Comparison of ENCODE assay signal across 8 mouse cellular contexts in the genomic region with DNA sequence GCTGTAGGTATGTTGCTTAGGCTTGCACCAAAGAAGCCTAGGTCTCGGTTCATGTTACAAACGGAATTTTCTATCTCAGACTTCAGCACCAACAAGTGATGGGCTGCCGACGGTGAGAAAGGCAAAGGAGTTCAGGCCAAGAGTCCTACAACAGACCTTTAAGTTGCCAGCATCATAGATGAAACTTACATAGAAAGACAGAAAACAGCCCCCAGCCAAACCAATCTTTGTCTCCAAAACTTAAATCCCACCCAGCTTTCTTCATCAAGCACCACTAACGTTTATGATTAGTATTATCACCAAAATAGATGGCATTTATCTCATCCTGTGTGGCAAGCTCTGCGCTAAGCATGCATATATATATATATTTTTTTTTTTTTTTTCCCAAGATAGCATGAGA. TPM values are rescaled to one million over a fixed set of nuclear protein-coding genes. Genes with fewer than 3 reads are reported as not detected.
A peak's percentile ranks its signal among the peaks of the same experiment; 100 is the strongest.
DNase-seq lines count a peak whose midpoint lies in the region; ATAC-seq and TF ChIP-seq lines count a peak whose summit lies in the region.

No protein-coding gene starts in this region.

- H3K36me3 ChIP-seq in lung, embryonic 15.5 days = no peaks in the 10 kb centered on the region
- H3K36me3 ChIP-seq in embryonic facial prominence, embryonic 14.5 days (ENCODE audit: control insufficient read depth, insufficient read depth, low read length) = no peaks in the 10 kb centered on the region
- H3K36me3 ChIP-seq in intestine, postnatal 0 days (ENCODE audit: control insufficient read depth, insufficient read depth) = no peaks in the 10 kb centered on the region

- H3K9ac ChIP-seq in lung, embryonic 15.5 days = peak overlapping the region; percentile 93
- H3K9ac ChIP-seq in embryonic facial prominence, embryonic 14.5 days (ENCODE audit: low read depth, low read length) = peak overlapping the region; percentile 99
- H3K9ac ChIP-seq in intestine, postnatal 0 days (ENCODE audit: low read depth, low read length) = peak overlapping the region; percentile 99

- ATAC-seq in lung, embryonic 15.5 days (ENCODE audit: borderline replicate concordance, extremely low read depth, low FRiP score, low TSS enrichment) = no peak
- ATAC-seq in embryonic facial prominence, embryonic 14.5 days (ENCODE audit: low read depth) = no peak
- no peak for ATAC-seq in intestine, postnatal 0 days

- H3K9me3 ChIP-seq in lung, embryonic 15.5 days = no peaks in the 10 kb centered on the region
- H3K9me3 ChIP-seq in embryonic facial prominence, embryonic 14.5 days (ENCODE audit: control insufficient read depth, low read length) = no peaks in the 10 kb centered on the region
- no peaks in the 10 kb centered on the region for H3K9me3 ChIP-seq in intestine, postnatal 0 days (ENCODE audit: control insufficient read depth)

- no peak for DNase-seq in lung, adult 18-20 months
- DNase-seq in embryonic facial prominence, embryonic 14.5 days (ENCODE audit: low spot score) = peak; percentile 7
- no peak for DNase-seq in left cerebral cortex, adult 11 months (ENCODE audit: low spot score)
- DNase-seq in left cerebral cortex, adult 18-20 months (ENCODE audit: low spot score in 2 of 2) = no peak
- no peak for DNase-seq in natural killer cell, adult 2 months (ENCODE audit: low spot score in 2 of 2)

- peaks cover 43% of the 10 kb centered on the region for H3K4me1 ChIP-seq in lung, embryonic 15.5 days
- peaks cover 16% of the 10 kb centered on the region for H3K4me1 ChIP-seq in embryonic facial prominence, embryonic 14.5 days (ENCODE audit: control insufficient read depth, insufficient read depth, low read length)
- H3K4me1 ChIP-seq in intestine, postnatal 0 days (replicated peaks; ENCODE audit: control insufficient read depth, insufficient read depth, low read length) = no peaks in the 10 kb centered on the region; the same call in 1 of the 2 replicates
- peaks cover 8% of the 10 kb centered on the region; the same call in 1 of the 2 replicates for H3K4me1 ChIP-seq in olfactory bulb, adult 2 months (ENCODE audit: control insufficient read depth, insufficient read depth, low read length)

- no peak for TF ChIP-seq POLR2A in olfactory bulb, adult 2 months (IDR thresholded peaks at IDR 0.05; ENCODE audit: insufficient read depth, low read depth, low read length)

- TF ChIP-seq CTCF in intestine, postnatal 0 days (IDR thresholded peaks at IDR 0.05; ENCODE audit: low read depth) = no peak
- no peak for TF ChIP-seq CTCF in olfactory bulb, adult 2 months (IDR thresholded peaks at IDR 0.05; ENCODE audit: insufficient read depth, low read depth, low read length)

- H3K4me2 ChIP-seq in lung, embryonic 15.5 days = peak overlapping the region; percentile 69
- peak overlapping the region; percentile 70 for H3K4me2 ChIP-seq in embryonic facial prominence, embryonic 14.5 days (ENCODE audit: low read depth, low read length)
- peak overlapping the region; percentile 85 for H3K4me2 ChIP-seq in intestine, postnatal 0 days (replicated peaks; ENCODE audit: low read depth)

- no peaks in the 10 kb centered on the region for H3K27me3 ChIP-seq in lung, embryonic 15.5 days
- no peaks in the 10 kb centered on the region for H3K27me3 ChIP-seq in embryonic facial prominence, embryonic 14.5 days (replicated peaks; ENCODE audit: control insufficient read depth, insufficient read depth, low read length)
- no peaks in the 10 kb centered on the region for H3K27me3 ChIP-seq in intestine, postnatal 0 days (replicated peaks; ENCODE audit: control insufficient read depth, insufficient read depth, low read length)

- peak overlapping the region; percentile 81 for H3K4me3 ChIP-seq in lung, embryonic 15.5 days
- H3K4me3 ChIP-seq in embryonic facial prominence, embryonic 14.5 days (ENCODE audit: low read depth, low read length) = peak overlapping the region; percentile 96
- H3K4me3 ChIP-seq in intestine, postnatal 0 days (ENCODE audit: low read depth, low read length) = peak overlapping the region; percentile 99
- H3K4me3 ChIP-seq in olfactory bulb, adult 2 months (ENCODE audit: insufficient read depth, low read depth, low read length) = peak overlapping the region; percentile 60

- WGBS in lung, embryonic 15.5 days = 3% methylated on average over 6 of the region's 6 CpGs
- 2% methylated on average over 6 of the region's 6 CpGs for WGBS in embryonic facial prominence, embryonic 14.5 days
- WGBS in intestine, postnatal 0 days = 10% methylated on average over 6 of the region's 6 CpGs
- WGBS in olfactory bulb, adult 2 months = 3% methylated on average over 6 of the region's 6 CpGs

- peak overlapping the region; percentile 83 for H3K27ac ChIP-seq in lung, embryonic 15.5 days
- H3K27ac ChIP-seq in embryonic facial prominence, embryonic 14.5 days (replicated peaks; ENCODE audit: low read depth, low read length) = peak overlapping the region; percentile 97
- 0 out of 2 replicates have a peak overlapping the region, but pooled peaks have one; percentile 90 for H3K27ac ChIP-seq in intestine, postnatal 0 days (ENCODE audit: low read depth, low read length)
- H3K27ac ChIP-seq in olfactory bulb, adult 2 months (ENCODE audit: insufficient read depth, low read depth, low read length) = no peak overlapping the region

RNA-seq across cellular contexts. Expression of a gene that starts 1.2 kb away (rescaled TPM):
- polyA plus RNA-seq in lung, embryonic 15.5 days (2015; fragmentation: Nextera tagmentation; extraction: Ambion mirVana) = 5.6 and 5.9 TPM in 2 replicates
- 5.9 and 6.4 TPM in 2 replicates for polyA plus RNA-seq in embryonic facial prominence, embryonic 14.5 days (2014; fragmentation: Nextera tagmentation; extraction: Ambion mirVana)
- polyA plus RNA-seq in intestine, postnatal 0 days (2015; fragmentation: Nextera tagmentation; extraction: Ambion mirVana) = 1.9 and 2.1 TPM in 2 replicates
- polyA plus RNA-seq in olfactory bulb, adult 2 months (2012; ENCODE audit: insufficient read depth, insufficient read length, low replicate concordance, missing spikeins) = 42.4 TPM in 1 of 2 replicates, not detected in the other
- total RNA-seq in left cerebral cortex, adult 18-20 months (2021) = 10 to 100 TPM; 45.6 to 47.4 TPM

RNA-seq across cellular contexts. Expression of a gene that starts 26.9 kb away (rescaled TPM):
- polyA plus RNA-seq in lung, embryonic 15.5 days (2015; fragmentation: Nextera tagmentation; extraction: Ambion mirVana) = not detected in 2 replicates
- 1.9 and 2.0 TPM in 2 replicates for polyA plus RNA-seq in embryonic facial prominence, embryonic 14.5 days (2014; fragmentation: Nextera tagmentation; extraction: Ambion mirVana)
- 1.0 and 1.2 TPM in 2 replicates for polyA plus RNA-seq in intestine, postnatal 0 days (2015; fragmentation: Nextera tagmentation; extraction: Ambion mirVana)
- polyA plus RNA-seq in olfactory bulb, adult 2 months (2012; ENCODE audit: insufficient read depth, insufficient read length, low replicate concordance, missing spikeins) = not detected in 2 replicates
- total RNA-seq in left cerebral cortex, adult 18-20 months (2021) = under 1 TPM in 1 of 2 experiments, not detected in 1; 0.37 TPM
